Mouse (Mus musculus) ES-E14 (cell line): ENCODE data around the gene Gm15262. TPM values are rescaled to one million over a fixed set of nuclear protein-coding genes. Genes with fewer than 3 reads are reported as not detected.
A peak's percentile ranks its signal among the peaks of the same experiment; 100 is the strongest.

Experiments
- DNase-seq: peaks from one replicate; pipeline ENCODE4 v3.0.0-alpha.2; 2013; ENCODE audit warnings: low read depth, low spot score
- H3K27ac ChIP-seq: 2 replicates; pipeline ENCODE4 v1.5.1; 2012; ENCODE audit warnings: low read depth, mild to moderate bottlenecking, low read length, moderate library complexity, mixed read lengths; ENCODE audit not compliant: poor library complexity, insufficient read depth, severe bottlenecking
- H3K36me3 ChIP-seq: 2 replicates; pipeline ENCODE4 v1.6.1; 2012; ENCODE audit warnings: mild to moderate bottlenecking, low read length, moderate library complexity, mixed read lengths; ENCODE audit not compliant: control insufficient read depth, poor library complexity, insufficient read depth, severe bottlenecking
- H3K4me1 ChIP-seq, 2 experiments: fragments of 150-350 bp in 1 of 2; sonication (generic) in 1 of 2; 2 replicates each; pipeline ENCODE4 v1.6.1; 2012; ENCODE audit warnings: low read length in 2 of 2, mild to moderate bottlenecking in 1 of 2, mixed read lengths in 1 of 2; ENCODE audit not compliant: control insufficient read depth in 2 of 2, insufficient read depth in 2 of 2, poor library complexity in 1 of 2
- H3K4me3 ChIP-seq, 2 experiments: fragments of 150-350 bp in 1 of 2; sonication (generic) in 1 of 2; 2 replicates each; pipeline ENCODE4 v1.5.1; 2012; ENCODE audit warnings: low read length in 2 of 2, low read depth in 1 of 2, mild to moderate bottlenecking in 1 of 2, mixed read lengths in 1 of 2; ENCODE audit not compliant: insufficient read depth in 1 of 2, poor library complexity in 1 of 2, severe bottlenecking in 1 of 2
- H3K9ac ChIP-seq: 2 replicates; pipeline ENCODE4 v1.6.1; 2012; ENCODE audit warnings: low read depth, mild to moderate bottlenecking, low read length, mixed read lengths; ENCODE audit not compliant: poor library complexity, insufficient read depth, severe bottlenecking
- H3K9me3 ChIP-seq: fragments of 150-350 bp; sonication (generic); 2 replicates; pipeline ENCODE4 v1.6.1; 2012; ENCODE audit warnings: low read depth, mild to moderate bottlenecking, low read length; ENCODE audit not compliant: control insufficient read depth, insufficient read depth
- CHD2 ChIP-seq: IDR thresholded peaks from 2 replicates; pipeline ENCODE4 v1.6.1; 2014; ENCODE audit warnings: mild to moderate bottlenecking, low read depth, low read length, inconsistent platforms
- HCFC1 ChIP-seq: IDR thresholded peaks from 2 replicates; pipeline ENCODE4 v1.6.1; 2012; ENCODE audit warnings: low read length, inconsistent platforms, borderline replicate concordance; ENCODE audit not compliant: insufficient read depth
- MAFK ChIP-seq: IDR thresholded peaks from 2 replicates; pipeline ENCODE4 v1.6.1; 2014; ENCODE audit warnings: mild to moderate bottlenecking, low read depth, low read length, inconsistent platforms; ENCODE audit not compliant: insufficient read depth
- ZC3H11A ChIP-seq: IDR thresholded peaks from 2 replicates; pipeline ENCODE4 v1.6.1; 2012; ENCODE audit warnings: low read depth, mild to moderate bottlenecking, inconsistent platforms, low read length, borderline replicate concordance
- ZNF384 ChIP-seq: IDR thresholded peaks from 2 replicates; pipeline ENCODE4 v1.6.1; 2012; ENCODE audit warnings: low read depth, low read length, inconsistent platforms
- in situ Hi-C, 2 experiments: fragments of 600-800 bp; cut with MboI; formaldehyde crosslinking; loops; one replicate each; pipeline ENCODE4 v1.15.1; 2025; ENCODE audit warnings: low sequenced_read_pairs in 2 of 2, inconsistent platforms in 1 of 2; ENCODE audit not compliant: unreplicated experiment in 2 of 2
- total RNA-seq: library from RNA; depleted of rRNA; stranded (reverse); fragments of 300-350 nt; gene quantifications from 2 replicates; pipeline ENCODE4 v1.2.3, GENCODE M21; 2012; rRNA removed

The Gm15262 gene
- total RNA-seq, 1 experiment: 0.58 TPM

DNA sequence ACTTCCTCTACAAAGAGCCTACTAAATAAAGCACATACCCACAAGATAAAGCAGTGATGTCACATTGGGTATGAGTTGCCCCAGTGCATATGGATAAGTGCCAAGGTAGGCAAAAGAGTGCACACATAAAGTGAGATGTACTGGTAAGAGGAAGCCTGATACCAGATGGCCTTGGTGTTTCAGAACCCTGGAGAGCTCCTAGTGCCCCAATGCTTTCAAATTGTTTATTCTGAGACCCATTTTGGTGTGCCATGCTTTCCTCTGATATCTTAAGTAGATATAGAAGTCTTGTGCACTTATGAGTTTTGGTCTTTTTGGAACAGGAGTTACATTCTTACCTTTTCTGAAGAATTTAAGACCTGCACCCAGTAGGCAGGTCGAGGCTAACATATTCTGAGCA lies 88.3 kb downstream of the Gm15262 start:
- DNase-seq: peak; percentile 11
- in situ Hi-C loops: no loop called here
- Histone ChIP-seq H3K36me3 (no peaks in the 10 kb centered on the region), H3K9me3 (no peaks in the 10 kb centered on the region), H3K9ac (no peak overlapping the region), H3K4me1 (no peaks in the 10 kb centered on the region), H3K27ac (no peak overlapping the region), H3K4me3 (no peak overlapping the region)
- TF ChIP-seq ZNF384: no peak
- no peak for TF ChIP-seq ZC3H11A
- no peak for TF ChIP-seq CHD2
- no peak for TF ChIP-seq MAFK
- TF ChIP-seq HCFC1: no peak

DNA sequence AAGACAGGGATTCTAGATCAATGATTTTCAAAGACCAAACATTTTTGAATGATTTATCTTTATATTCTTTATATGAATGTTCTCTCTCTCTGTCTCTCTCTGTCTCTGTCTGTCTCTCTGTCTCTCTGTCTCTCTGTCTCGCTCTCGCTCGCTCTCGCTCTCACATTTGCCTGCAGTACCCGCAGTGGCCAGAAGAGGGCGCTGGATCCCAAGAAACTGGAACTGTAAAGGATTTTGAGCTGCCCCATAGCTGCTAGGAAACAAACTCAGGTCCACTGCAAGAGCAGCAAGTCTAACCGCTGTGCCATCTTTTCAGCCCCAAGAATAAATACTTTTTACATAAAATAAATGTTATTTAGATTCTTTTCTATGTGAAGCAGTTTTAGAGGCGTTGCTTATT lies 98.5 kb downstream of the Gm15262 start:
- Histone ChIP-seq H3K4me1 (no peaks in the 10 kb centered on the region), H3K27ac (no peak overlapping the region), H3K36me3 (no peaks in the 10 kb centered on the region), H3K4me3 (no peak overlapping the region), H3K9ac (no peak overlapping the region), H3K9me3 (no peaks in the 10 kb centered on the region)
- in situ Hi-C loops: no loop called here
- DNase-seq: peak; percentile 29
- TF ChIP-seq CHD2 (no peak), ZNF384 (no peak), MAFK (no peak), ZC3H11A (no peak), HCFC1 (no peak)

DNA sequence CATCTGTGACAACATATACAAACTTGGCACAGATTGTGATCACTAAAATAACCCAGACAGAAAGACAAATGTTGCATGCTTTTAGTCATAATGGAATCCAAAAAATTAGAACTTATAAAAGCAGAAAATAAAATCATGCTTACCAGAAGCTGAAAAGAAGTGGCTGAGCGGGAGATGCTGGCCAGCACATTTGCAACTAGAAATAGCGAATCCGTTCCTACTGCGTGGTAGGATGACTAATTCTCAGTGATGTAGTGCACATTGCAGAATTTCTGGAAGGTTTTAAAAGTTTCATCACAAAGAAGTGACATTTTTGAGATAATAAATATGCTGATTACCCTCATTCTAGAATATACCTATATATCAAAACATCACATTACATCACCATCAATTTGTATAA lies 100.7 kb downstream of the Gm15262 start:
- Histone ChIP-seq H3K9ac (no peak overlapping the region), H3K27ac (no peak overlapping the region), H3K36me3 (no peaks in the 10 kb centered on the region), H3K4me3 (no peak overlapping the region), H3K9me3 (no peaks in the 10 kb centered on the region), H3K4me1 (no peaks in the 10 kb centered on the region)
- DNase-seq: no peak
- in situ Hi-C loops: no loop called here
- no peak for TF ChIP-seq ZC3H11A
- no peak for TF ChIP-seq MAFK
- TF ChIP-seq HCFC1: no peak
- no peak for TF ChIP-seq CHD2
- no peak for TF ChIP-seq ZNF384

DNA sequence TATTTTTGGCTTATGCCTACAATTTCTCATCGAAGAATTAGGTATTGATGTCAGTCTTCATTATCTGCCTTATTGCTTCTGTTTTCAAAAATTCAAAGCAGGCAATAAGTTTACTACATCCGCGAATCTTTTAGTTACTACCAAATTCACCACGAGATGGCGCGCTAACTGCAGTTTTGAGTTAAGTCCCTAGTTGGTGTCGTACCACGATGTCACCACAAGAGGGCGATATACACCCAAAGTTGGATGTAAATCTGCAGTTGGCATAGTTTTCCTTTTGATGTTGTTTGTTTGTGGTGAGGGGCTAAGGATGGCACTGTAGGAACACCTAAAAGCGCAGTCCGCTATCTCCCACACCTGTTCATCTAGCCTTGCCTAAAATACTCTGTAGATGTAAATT lies 111.9 kb downstream of the Gm15262 start:
- no peak overlapping the region for H3K9ac ChIP-seq
- peak; percentile 56 for DNase-seq
- peak; percentile 90 for TF ChIP-seq ZC3H11A
- no peak for TF ChIP-seq MAFK
- no peaks in the 10 kb centered on the region for H3K9me3 ChIP-seq
- H3K27ac ChIP-seq: no peak overlapping the region
- in situ Hi-C loops: loop anchor here in 1 of 2 experiments (10.0 kb wide), 1 partner anchor 426 kb away; no protein-coding TSS in a partner anchor
- no peaks in the 10 kb centered on the region for H3K36me3 ChIP-seq
- H3K4me3 ChIP-seq: no peak overlapping the region
- no peaks in the 10 kb centered on the region for H3K4me1 ChIP-seq

DNA sequence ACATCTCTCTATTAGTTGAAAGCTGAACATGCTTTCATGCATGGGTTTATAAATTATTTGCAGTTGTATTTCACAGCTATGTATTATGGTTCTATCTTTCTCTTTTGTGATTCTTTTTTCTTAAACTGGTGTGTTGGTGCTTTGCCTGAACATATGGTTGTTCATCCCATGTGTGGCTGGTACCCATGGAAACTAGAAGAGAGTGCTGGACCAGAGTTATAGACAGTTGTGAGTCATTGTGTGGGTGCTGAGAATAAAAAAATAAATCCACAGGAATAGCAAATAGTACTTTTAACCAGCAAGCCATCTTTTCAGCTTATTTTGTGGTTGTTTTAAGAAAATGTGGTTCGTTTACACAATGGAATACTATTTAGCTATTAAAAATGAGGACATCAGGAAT lies 123.9 kb downstream of the Gm15262 start:
- H3K27ac ChIP-seq: no peak overlapping the region
- H3K36me3 ChIP-seq: no peaks in the 10 kb centered on the region
- H3K9me3 ChIP-seq: no peaks in the 10 kb centered on the region
- H3K9ac ChIP-seq: no peak overlapping the region
- no peaks in the 10 kb centered on the region for H3K4me1 ChIP-seq
- TF ChIP-seq CHD2: no peak
- no peak for TF ChIP-seq ZC3H11A
- no peak for TF ChIP-seq ZNF384
- no peak for TF ChIP-seq HCFC1
- no peak for TF ChIP-seq MAFK
- H3K4me3 ChIP-seq: no peak overlapping the region
- in situ Hi-C loops: loop anchor here in 1 of 2 experiments (25.0 kb wide), 1 partner anchor 401 kb away; no protein-coding TSS in a partner anchor
- DNase-seq: no peak

Other genes starting within 250 kb of the Gm15262 start
- 2.0 and 7.8 TPM in 2 replicates for gene Scml2, start 170.3 kb upstream of the Gm15262 start, total RNA-seq